Mouse (Mus musculus) left cerebral cortex, postnatal 4 days (tissue): Measurements from ENCODE around the gene Nckap5. TPM values are rescaled to one million over a fixed set of nuclear protein-coding genes. Genes with fewer than 3 reads are reported as not detected.
A peak's percentile ranks its signal among the peaks of the same experiment; 100 is the strongest.

ENCODE experiments used
- DNase-seq: peaks from one replicate; pipeline ENCODE4 v3.0.0-alpha.2; 2022
- intact Hi-C: fragments of 180-260 bp; cut with DNase I; formaldehyde crosslinking; loops from one replicate; pipeline ENCODE4 v1.15.1; 2025
- total RNA-seq, 2 experiments: library from RNA; stranded (reverse); gene quantifications; 2 replicates each; pipeline ENCODE4 v1.2.3; 2021

Nckap5 gene
- total RNA-seq, 2 experiments from 2014 or later: 25.5 to 25.8 TPM

DNA sequence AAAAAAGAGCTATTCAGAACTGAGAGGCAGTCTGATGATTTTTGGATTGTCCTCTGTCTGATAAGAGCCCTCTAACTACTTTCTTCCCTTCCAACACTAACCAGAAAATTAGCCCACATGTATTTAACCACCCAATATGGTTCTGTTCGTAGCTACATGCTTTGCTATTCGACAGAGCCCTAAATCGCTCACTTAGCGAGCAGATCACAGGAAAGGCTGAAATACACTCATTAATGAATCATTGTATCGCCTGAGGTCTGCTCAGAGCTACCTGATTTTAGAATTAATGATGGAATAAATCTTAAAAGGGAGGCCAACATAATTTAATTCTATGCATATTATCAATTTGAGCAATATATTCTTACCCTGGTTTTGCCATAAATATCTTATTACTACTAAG, 187.8 kb downstream of the Nckap5 start:
- intact Hi-C loops: no loop called here
- no peak for DNase-seq

- intact Hi-C loops: no loop called here
Observed at GRCm38 (mm10) chr1:126639463-126639862, 191.1 kb downstream of the Nckap5 start.

GRCm38 (mm10) chr1:126637515-126637914, 193.1 kb downstream of the Nckap5 start:
- intact Hi-C loops: no loop called here
- no peak for DNase-seq

More at GRCm38 (mm10) chr1:126639463-126639862, 191.1 kb downstream of the Nckap5 start:
- DNase-seq: no peak

DNA sequence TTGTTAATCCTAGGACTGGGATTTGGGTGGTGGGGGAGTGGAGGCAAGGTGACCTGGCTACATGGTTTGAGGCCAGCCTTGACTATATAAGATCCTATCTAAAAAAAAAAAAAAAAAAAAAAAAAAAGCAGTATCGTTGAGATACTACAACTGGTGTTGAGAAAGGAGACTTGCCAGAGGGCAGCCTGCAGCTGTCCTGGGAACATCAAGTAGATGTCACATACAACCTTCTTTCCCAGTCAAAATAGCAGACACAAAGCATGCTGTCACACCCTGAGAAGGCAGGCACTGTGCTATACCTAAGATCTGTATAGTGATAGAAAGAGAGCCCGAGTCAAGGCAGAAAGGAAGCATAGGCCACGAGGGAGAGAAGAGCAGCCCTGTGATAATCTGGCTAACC, 204.4 kb downstream of the Nckap5 start:
- intact Hi-C loops: no loop called here
- no peak for DNase-seq

DNA sequence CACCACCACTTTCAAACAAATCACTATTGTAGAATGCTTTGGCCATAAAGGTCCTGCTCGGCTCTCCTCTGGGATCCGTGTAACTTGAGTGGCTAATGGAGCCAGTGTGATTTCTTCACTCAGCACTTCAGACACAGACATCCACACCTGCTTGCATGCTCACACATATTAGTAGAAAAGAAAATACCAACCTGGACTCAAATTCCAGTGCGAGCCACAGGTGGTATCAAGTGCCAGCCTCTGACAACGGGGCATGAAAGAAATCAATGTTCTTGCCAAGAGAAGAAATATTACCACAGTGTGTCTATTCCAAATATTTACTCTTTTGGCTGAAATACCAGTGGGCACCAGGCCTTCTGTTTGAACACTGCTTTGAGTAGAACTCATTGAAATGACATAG, 208.6 kb downstream of the Nckap5 start:
- intact Hi-C loops: no loop called here
- no peak for DNase-seq

DNA sequence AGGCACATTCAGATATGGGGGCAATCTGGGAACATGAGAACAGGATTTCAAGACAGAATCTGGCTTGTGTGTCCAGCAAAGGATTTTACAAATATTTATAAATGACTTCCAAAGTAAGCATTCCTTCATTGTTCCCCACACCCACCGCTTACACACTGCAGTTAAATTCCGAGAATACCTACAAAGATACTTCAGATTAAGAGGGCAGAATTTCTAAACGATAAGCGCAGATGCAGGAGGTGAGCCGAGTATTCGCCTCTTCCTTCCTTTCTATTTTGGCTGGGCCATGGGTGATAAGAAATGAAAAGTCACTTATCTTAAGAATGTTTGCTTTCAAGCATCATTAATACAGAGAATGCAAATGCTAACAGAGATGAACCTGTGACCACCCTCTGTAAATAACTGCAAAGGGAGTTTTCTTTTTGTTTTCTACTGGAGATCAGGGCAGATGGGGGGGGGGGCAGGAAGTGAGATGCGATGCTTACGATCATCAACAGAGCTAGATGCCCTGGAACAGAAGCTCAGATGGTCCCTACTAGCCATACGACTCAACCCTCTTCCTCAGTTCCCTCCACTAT, 213.0 kb downstream of the Nckap5 start:
- intact Hi-C loops: no loop called here
- no peak for DNase-seq

DNA sequence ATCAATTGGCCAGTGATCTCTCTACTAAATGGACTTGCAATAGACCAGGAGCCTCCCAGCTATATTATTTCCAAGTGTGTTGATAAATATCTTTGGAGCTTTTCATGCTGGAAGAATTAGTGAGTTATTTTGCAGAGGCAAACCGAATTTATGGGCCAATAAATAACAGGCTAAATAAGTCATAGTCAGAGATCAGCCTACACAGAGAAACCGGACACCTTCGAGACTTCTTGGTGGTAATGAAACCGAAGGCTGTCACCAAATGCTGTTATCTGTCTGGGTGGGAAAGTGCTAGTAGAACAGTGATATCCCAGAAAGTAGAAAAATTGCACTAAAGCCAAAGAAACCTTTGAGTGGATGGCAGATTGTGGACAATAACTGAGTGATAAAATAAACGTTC, 213.6 kb downstream of the Nckap5 start:
- intact Hi-C loops: no loop called here
- DNase-seq: no peak

GRCm38 (mm10) chr1:126612916-126613315, 217.7 kb downstream of the Nckap5 start:
- intact Hi-C loops: no loop called here

DNA sequence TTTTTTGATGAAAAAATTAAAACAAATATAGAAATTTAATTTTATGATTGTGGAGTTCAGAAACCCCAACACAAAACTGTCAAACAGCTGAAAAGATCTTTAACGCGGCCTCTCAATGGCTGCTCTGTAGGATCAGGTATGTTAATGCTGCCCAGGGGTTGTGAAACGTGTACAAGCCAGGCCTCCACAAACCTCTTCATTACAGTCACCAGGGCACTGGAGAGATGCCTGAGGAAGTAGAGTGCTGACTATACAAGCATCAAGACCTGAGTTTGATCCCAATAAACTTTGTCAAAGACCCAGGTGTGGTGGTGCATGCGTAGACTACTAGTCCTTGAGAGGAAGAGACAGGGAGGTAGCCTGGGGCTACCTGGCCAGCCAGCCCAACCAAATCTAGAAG, 222.0 kb downstream of the Nckap5 start:
- no peak for DNase-seq
- intact Hi-C loops: no loop called here

More at GRCm38 (mm10) chr1:126612916-126613315, 217.7 kb downstream of the Nckap5 start:
- no peak for DNase-seq

DNA sequence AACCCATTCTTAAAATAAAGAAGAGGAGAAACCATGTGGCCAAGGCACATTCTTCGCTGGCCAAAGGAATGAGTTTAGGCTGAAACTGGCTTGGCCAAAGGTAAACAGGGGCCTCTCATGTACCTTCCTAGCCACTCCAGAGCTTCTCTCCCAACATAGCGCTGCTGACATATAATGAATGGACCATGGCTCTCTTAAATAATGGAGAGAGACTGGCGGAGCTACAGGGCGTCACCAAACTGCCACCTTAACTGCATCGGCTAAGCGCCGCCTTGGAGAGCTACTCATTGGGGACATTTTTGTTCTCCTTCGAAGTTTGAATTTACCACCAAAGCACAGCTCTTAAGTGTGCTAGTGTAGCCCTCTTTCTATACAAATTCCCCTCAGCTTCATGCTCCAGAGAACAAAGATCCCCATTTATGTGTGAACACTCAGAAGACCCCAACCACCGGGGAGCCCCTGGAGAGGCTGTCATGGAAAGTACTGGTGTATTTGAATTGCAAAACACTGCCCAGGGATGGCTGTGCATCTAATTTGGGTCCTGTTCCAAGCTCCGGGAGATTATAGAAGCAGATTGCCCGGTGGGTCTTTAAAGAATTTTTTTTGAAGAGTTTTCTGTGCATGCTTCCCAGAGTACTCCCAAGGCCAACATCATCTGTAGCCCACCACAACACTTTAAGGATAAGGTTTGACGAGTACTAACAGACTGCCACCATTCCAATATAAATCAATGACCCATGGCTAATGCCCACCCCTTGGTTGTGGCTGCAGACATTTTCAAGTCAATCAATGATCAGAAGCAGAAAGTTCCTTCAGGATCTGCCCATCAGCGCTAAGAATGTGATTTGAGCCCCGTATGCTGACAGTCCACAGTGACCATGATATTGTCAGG, 224.2 kb downstream of the Nckap5 start:
- intact Hi-C loops: no loop called here
- no peak for DNase-seq

GRCm38 (mm10) chr1:126604551-126604950, 226.0 kb downstream of the Nckap5 start:
- intact Hi-C loops: no loop called here
- no peak for DNase-seq

DNA sequence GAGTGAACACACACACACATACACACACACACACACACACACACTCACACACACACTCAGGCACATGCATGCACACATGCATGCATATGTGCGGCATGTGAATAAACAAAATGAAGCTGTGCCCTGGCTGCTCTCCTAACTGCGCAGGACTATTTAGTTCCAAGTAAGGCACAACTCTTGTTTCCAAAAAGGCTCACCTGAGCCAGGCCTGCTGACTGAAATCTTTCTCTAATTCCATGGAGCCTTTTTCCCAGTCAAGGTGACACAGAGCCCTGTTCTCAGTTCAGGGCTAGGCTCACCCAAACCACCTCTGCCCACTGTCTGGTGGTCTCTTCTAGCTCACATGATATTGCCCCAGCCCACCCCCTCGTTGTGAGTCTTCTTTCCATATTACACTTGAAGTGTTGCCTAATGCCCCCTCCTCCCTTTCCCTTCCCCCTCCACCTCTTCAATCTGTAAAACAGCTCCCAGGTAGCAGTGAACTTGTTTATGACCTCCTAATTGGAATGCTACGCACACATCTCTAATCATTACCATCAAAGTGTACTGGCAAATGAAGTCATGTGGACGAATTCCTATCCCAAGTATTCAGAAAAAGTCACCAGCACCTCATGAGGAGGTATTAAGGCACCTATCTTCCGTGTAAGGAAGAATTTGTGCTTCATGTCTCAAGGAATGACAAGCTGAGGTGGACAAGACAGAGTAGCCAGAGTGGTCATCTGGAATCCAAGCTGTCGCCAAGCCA, 226.7 kb downstream of the Nckap5 start:
- no peak for DNase-seq
- intact Hi-C loops: no loop called here

- intact Hi-C loops: no loop called here
- no peak for DNase-seq
Observed at GRCm38 (mm10) chr1:126600596-126600995, 230.0 kb downstream of the Nckap5 start.

DNA sequence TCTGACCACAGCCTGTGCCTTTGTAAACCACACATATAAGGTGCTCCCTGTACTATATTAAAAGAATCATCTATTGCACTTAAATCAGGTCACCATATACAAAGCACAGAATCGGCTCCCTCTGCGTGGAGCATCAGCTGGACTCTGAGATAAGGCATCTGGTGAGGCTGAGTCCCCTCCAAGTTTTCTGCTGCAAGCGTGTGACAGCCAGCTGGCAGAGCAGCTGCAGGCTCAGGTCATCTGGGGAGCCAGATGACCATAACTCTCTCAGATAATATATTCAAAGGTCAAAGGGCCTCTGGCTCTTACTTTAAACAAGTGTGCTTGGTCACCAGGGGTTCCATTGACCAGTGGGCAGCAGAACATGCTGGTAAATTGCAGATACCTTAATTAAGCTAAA, 233.2 kb downstream of the Nckap5 start:
- intact Hi-C loops: no loop called here
- no peak for DNase-seq

- intact Hi-C loops: no loop called here
- no peak for DNase-seq
Observed at GRCm38 (mm10) chr1:126594796-126595195, 235.8 kb downstream of the Nckap5 start.

DNA sequence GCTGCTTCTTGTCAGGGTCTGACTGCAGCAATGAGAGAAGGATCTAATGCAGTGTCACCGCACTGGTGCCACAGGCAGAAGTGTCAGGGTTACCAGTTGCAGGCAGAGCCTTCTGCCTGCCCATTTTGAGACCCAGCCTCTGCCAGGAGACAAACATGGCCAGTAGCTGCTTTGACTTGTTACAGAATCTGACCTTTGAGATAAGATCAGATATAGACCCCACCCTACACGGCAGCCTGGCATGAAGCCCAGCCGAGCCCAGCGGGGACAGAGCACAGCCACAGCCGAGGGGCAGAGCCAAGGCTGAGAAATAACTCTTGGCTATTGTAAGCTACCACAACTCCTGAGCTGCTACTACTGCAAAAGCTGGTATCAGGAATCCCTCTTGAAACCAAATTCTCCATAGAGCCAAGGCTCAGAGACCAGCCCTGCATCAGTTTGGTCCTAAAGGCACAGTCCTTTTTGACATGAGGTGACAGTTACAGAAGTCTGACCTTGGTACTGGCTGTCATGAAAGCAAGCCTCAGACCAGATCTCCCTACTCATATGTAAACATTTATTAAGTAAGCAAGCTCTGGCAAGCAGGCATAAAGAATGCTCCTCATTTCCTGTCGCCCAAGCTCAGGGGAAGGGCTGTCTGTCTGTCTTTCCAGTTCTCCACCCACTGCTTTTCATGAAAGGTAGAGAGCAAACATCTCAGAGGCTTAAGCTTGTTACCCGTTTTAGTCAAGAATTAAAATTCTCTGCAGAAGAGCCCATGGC, 237.4 kb downstream of the Nckap5 start:
- intact Hi-C loops: no loop called here

DNA sequence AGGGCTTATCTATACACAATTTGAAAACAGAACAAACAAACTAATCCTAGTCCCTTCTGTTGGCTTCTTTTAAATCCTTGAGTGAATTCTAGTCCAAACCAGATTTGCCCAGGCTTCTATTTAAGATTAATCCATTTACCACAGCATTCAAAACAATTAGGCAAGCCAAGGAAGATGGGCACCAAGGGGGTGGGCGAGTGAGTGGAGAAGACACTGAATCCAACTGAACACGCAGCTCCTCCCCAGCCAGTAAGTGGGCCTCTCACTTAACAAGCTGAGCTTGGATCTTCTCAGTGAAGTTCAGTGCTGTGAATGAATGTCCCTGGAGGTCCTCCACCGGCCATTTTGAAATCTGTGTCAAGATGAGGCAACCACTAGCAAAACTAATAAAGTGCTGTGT, 239.7 kb downstream of the Nckap5 start:
- intact Hi-C loops: no loop called here

More for the DNA sequence above, 237.4 kb downstream of the Nckap5 start:
- peak; percentile 38 for DNase-seq

DNA sequence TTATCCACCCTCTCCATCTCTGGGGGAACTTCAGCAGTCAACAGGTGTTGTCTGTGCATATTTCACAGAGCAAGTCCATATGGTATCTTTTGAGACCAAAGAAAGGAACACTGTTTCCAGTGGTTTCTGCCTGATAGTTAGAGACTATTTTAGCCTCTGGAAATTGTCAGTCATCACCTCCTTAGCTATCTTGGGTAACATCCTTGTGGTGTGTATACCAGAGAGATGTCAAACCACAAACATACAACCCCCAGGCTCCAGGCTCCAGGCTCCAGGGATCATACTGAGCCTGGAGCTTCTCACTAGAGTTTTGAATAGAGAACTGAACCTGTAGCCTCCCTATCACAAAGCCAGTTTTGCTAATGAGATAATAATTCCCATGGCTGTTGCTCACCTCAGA, 252.4 kb downstream of the Nckap5 start:
- DNase-seq: no peak
- intact Hi-C loops: no loop called here

More for the DNA sequence above, 239.7 kb downstream of the Nckap5 start:
- no peak for DNase-seq

- no peak for DNase-seq
- intact Hi-C loops: no loop called here
Observed at GRCm38 (mm10) chr1:126574295-126574694, 256.3 kb downstream of the Nckap5 start.

DNA sequence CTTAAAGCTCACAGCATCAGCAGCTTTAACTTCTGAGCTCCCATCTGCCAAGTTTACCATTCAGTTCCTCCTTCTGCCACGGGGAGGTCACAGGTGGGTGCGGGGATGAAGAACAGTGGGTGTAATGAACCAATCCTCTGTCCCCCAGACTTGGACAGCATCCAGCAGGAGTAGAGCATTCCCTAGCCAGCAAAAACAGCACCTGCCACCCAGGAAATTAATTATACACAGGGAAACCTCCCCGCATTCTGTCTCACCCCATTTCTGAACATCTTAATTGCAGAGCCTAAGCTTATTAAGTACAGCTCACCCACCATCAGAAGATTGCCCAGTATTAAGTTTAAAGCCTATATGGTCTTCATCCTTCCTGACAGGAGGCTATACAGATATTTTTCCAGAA, 256.9 kb downstream of the Nckap5 start:
- intact Hi-C loops: no loop called here
- peak; percentile 71 for DNase-seq

DNA sequence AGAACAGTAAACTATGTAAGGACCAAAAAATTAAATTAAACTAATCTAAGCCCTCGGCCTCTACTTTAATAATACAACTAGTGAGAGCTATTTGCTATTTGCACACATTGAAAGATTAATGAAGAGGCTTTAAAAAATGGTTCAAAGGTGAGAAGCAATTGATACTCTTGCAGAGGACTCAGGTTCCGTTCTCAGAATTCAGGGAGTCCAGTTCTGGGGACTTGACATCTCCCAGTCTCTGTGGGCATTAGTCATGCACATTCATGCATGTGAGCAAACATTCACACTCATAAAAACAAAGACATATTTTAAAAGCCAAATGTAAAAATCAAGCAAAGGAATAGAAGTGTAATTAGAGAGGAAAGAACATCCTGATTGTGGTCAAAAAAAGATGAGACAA, 257.5 kb downstream of the Nckap5 start:
- intact Hi-C loops: no loop called here

More for the DNA sequence above, 257.5 kb downstream of the Nckap5 start:
- DNase-seq: no peak
